Mouse (Mus musculus): ENCODE measurements around the gene Col16a1. TPM values are rescaled to one million over a fixed set of nuclear protein-coding genes. Genes with fewer than 3 reads are reported as not detected.

Gene Col16a1
- polyA plus RNA-seq (2015; fragmentation: Nextera tagmentation; extraction: Ambion mirVana): 15.1 and 23.3 TPM in 2 replicates

DNA sequence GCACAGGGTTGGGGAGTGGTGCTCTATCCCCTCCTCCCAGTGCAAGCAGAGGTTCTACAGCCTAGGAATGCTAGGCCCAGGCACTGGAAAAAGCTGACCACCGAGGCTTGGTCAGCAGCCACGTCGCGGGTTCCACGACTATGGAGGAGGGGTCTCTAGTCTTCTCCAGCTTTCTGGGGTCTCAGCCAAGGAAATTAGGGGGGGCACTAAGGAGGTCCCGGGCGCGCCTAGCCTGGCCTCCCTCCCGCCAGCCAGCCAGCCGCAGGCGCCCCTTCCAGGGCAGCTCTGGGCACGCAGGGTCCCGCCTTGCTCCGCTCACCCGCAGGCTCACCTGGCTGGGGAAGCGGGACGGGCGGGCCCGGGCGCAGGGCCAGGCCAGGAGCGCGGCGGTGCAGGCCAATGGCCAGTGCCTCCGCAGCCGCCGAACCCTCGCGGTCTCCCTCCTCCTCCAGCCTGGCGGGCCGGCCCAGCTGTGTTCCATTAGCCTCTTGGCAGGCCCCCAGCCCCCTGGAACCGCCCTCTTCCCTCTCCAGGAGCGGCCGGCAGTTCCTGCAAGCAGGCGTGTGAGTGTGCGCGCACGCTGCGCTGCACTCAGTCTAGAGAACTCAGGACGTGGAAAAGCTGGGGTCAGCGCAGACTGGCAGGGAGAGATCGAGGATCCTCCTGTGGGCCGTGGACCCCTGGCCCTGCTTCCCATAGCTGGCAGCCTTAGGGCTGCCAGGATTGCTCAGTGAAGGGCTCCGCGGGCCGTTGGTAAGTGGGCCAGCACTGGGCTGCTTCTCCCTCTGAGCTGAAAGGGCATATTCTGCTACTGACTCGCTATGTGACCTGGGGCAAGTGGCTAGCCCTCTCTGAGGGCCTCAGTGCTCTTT is at the start of gene Col16a1:
TSS of gene Col16a1 (plus strand) at position 510 of the 872 bp plus-strand sequence.

DNA sequence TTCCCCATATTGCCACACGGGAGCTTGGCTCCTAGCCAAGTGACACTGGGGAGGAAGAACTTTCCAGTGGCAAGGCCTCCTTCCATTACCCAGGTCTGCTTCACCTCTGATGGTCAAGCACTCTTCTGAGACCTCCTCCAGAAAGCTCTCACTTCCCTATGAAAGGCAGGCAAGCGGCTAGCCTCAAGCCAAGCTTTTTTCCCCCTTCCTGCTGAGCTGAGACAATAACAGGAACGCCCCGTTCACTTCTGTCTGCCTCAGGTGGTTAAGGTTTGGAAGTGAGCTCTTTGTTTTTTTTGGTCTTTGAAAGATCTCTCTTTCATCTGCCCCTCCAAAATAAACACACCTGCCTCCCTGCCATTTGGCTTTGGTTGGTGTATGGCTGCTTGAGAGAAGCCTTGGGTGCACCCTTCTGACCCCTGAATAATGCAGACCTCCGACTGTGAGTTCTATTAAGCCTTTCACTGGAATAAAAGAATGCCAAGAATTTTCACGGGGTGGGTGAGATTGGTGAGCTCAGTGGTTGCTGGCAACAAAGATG is 54.5 kb downstream of the Col16a1 start, which contains the start of gene Pef1:
TSS of gene Pef1 (plus strand) at position 448 of the 541 bp plus-strand sequence.

DNA sequence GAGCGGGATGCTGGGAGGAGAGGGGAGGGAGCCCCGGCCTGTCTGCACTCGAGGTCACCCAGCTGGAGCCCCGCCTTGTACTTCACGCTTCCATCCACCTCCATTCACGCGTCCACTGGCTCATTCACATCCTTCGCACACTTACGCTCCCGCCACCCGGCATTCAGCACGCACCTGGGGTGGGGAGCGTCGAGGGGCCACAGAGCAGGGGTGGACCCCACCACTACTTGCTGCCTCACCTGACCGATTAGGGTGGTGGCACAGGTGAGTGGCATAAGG is 91.5 kb downstream of the Col16a1 start, which contains the start of gene Hcrtr1:
TSS of gene Hcrtr1 (minus strand) at position 146 of the 279 bp plus-strand sequence.

Other genes with a start within 250 kb of the Col16a1 start
- 286 and 292 TPM in 2 replicates for gene Ptp4a2, start 236.6 kb upstream of the Col16a1 start, polyA plus RNA-seq (2015; fragmentation: Nextera tagmentation; extraction: Ambion mirVana)
- 0.05 and 0.07 TPM in 2 replicates for gene Spocd1, start 118.6 kb upstream of the Col16a1 start, polyA plus RNA-seq (2015; fragmentation: Nextera tagmentation; extraction: Ambion mirVana)
- gene Adgrb2, start 63.0 kb upstream of the Col16a1 start, polyA plus RNA-seq (2015; fragmentation: Nextera tagmentation; extraction: Ambion mirVana): 0.69 and 0.83 TPM in 2 replicates
- 43.6 and 47.6 TPM in 2 replicates for gene Pef1, start 54.7 kb downstream of the Col16a1 start, polyA plus RNA-seq (2015; fragmentation: Nextera tagmentation; extraction: Ambion mirVana)
- gene Hcrtr1, start 91.5 kb downstream of the Col16a1 start, polyA plus RNA-seq (2015; fragmentation: Nextera tagmentation; extraction: Ambion mirVana): 0.18 and 0.28 TPM in 2 replicates
- gene Tinagl1, start 127.3 kb downstream of the Col16a1 start, polyA plus RNA-seq (2015; fragmentation: Nextera tagmentation; extraction: Ambion mirVana): 50.1 and 66.3 TPM in 2 replicates
- not detected in 2 replicates for gene Gm853, start 174.6 kb downstream of the Col16a1 start, polyA plus RNA-seq (2015; fragmentation: Nextera tagmentation; extraction: Ambion mirVana)
- gene Serinc2, start 231.4 kb downstream of the Col16a1 start, polyA plus RNA-seq (2015; fragmentation: Nextera tagmentation; extraction: Ambion mirVana): 2.2 and 2.9 TPM in 2 replicates

Measured in spleen, postnatal 0 days (tissue).